Mouse (Mus musculus) naive thymus-derived CD4-positive, alpha-beta T cell, adult 2 months (primary cell): Measurements from ENCODE around the gene Rab25.

ENCODE experiments used
- DNase-seq: peaks from one replicate; pipeline ENCODE4 v3.0.0-alpha.2; 2011; ENCODE audit warnings: low read depth

The Rab25 gene

GRCm38 (mm10) chr3:88525021-88525420, 23.1 kb downstream of the Rab25 start:
- no peak for DNase-seq

- DNase-seq, result no peak
Observed at GRCm38 (mm10) chr3:88523027-88523426, 25.1 kb downstream of the Rab25 start.

- DNase-seq, result peak; percentile 88
Observed at GRCm38 (mm10) chr3:88521803-88522331, 26.2 kb downstream of the Rab25 start.

- no peak for DNase-seq
Observed at GRCm38 (mm10) chr3:88521156-88521555, 26.9 kb downstream of the Rab25 start.

- DNase-seq, result no peak
Observed at GRCm38 (mm10) chr3:88520078-88520477, 28.0 kb downstream of the Rab25 start.

- no peak for DNase-seq
Observed at GRCm38 (mm10) chr3:88518411-88518810, 29.7 kb downstream of the Rab25 start.

- DNase-seq, result no peak
Observed at GRCm38 (mm10) chr3:88516407-88516806, 31.7 kb downstream of the Rab25 start.

- no peak for DNase-seq
Observed at GRCm38 (mm10) chr3:88515095-88515386, 33.1 kb downstream of the Rab25 start.

- DNase-seq, result peak; percentile 59
Observed at GRCm38 (mm10) chr3:88514231-88515094, 33.6 kb downstream of the Rab25 start.

GRCm38 (mm10) chr3:88513546-88514115, 34.5 kb downstream of the Rab25 start:
- DNase-seq, result peak; percentile 77

GRCm38 (mm10) chr3:88512896-88513545, 35.1 kb downstream of the Rab25 start:
- peak; percentile 57 for DNase-seq

- DNase-seq, result peak; percentile 79
Observed at GRCm38 (mm10) chr3:88512141-88512895, 35.8 kb downstream of the Rab25 start.

GRCm38 (mm10) chr3:88511559-88511958, 36.5 kb downstream of the Rab25 start:
- DNase-seq, result peak; percentile 64

GRCm38 (mm10) chr3:88510421-88511289, 37.4 kb downstream of the Rab25 start:
- DNase-seq, result peak; percentile 82

- peak; percentile 99 for DNase-seq
Observed at GRCm38 (mm10) chr3:88509692-88510420, 38.2 kb downstream of the Rab25 start, which contains the start of gene Lmna. Gene Lmna, minus strand, starts transcription at chr3:88509956.

- no peak for DNase-seq
Observed at GRCm38 (mm10) chr3:88509250-88509649, 38.9 kb downstream of the Rab25 start.

GRCm38 (mm10) chr3:88505765-88506164, 42.3 kb downstream of the Rab25 start:
- DNase-seq, result no peak

- no peak for DNase-seq
Observed at GRCm38 (mm10) chr3:88505081-88505480, 43.0 kb downstream of the Rab25 start.

GRCm38 (mm10) chr3:88503881-88504746, 44.0 kb downstream of the Rab25 start:
- DNase-seq, result no peak
